Mouse (Mus musculus): ENCODE measurements around the gene Map3k20.

DNA sequence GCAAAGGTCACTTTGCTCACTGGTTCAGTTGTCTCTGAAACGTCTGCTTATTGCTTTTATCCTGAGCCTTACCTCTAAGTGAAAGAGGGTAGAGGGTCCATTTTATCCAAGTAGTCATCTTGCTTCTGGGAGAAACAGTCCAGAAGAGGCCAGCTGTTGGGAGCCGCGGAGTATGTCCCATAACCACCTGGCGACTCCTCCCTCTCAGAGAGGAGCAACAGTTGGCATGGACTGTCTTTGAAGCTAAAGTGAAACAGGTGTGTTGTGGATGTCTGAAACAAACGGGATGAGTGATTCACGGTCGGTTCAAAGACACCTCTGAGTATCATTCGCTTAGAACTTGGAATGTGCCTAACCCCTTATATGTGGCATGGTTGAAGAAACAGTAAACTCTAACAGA lies 46.0 kb upstream of the Map3k20 start:
- TF ChIP-seq CTCF (IDR thresholded peaks at IDR 0.05; ENCODE audit: control insufficient read depth, insufficient read depth, low read length) (no peak), POLR2A (IDR thresholded peaks at IDR 0.05; ENCODE audit: borderline replicate concordance, control insufficient read depth, low read depth, low read length) (no peak)

Data from bone marrow, adult 2 months (tissue).